Mouse (Mus musculus): ENCODE measurements at regions not wholly inside any gene's neighbourhood (a gene's known extent, or its start where the extent isn't known, plus 50 kb on each side); places are given as distances from the start of the nearest gene placed in this dataset.

DNA sequence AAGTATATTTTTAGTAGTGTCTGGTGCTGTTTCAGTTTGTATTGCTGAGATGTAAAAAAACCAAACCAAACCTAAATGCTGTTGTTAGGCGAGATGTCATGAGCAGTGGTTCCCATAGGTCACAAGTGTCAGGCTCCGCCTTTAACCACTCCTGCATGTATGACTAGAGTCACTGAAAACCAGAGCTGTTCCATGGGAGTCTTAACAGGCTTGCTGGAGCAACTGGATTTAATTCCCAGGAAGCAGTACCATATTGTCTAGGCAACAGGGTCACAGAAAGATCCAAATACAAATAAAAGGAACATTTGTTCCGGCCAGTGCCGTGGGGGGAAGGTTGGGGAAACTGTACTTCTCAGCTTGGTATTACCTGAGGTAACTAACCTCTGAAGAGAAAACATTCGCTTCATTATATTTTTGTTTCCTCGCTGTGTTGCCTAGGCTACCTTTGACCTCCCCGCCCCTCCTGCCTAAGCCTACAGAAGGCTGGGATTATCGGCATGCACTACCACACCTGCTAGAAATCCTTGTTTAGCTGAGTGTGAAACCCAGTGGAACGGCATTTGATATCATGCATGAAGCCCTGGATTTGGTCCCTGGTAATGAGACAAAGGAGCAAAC lies 124.3 kb upstream of the Tsc22d1 start:
- Histone ChIP-seq H3K36me3 (ENCODE audit: control insufficient read depth in 1 of 2, insufficient read depth in 2 of 2, low read length in 2 of 2) (no peaks in the 10 kb centered on the region), H3K27me3 (ENCODE audit: control insufficient read depth in 1 of 2, insufficient read depth in 2 of 2, low read length in 2 of 2) (no peaks in the 10 kb centered on the region), H3K4me3 (ENCODE audit: control insufficient read depth in 1 of 2, insufficient read depth in 1 of 2, low read depth in 2 of 2, low read length in 2 of 2) (no peak overlapping the region), H3K9me3 (replicated peaks; ENCODE audit: insufficient read depth, low read length) (no peaks in the 10 kb centered on the region), H3K9ac (ENCODE audit: control insufficient read depth, low read depth, low read length, poor library complexity, severe bottlenecking) (no peak overlapping the region), H3K27ac (ENCODE audit: control insufficient read depth, low read depth, low read length) (no peak overlapping the region), H3K4me1 (ENCODE audit: control insufficient read depth in 1 of 2, insufficient read depth in 2 of 2, low read length in 2 of 2) (no peaks in the 10 kb centered on the region), H3K79me2 (ENCODE audit: control insufficient read depth, insufficient read depth, low read length, poor library complexity) (no peaks in the 10 kb centered on the region)
- no peak for DNase-seq (ENCODE audit: low read depth, low spot score)
- TF ChIP-seq KAT2A (conservative IDR thresholded peaks at IDR 0.05; ENCODE audit: low read depth, low read length): no peak
- no peak for TF ChIP-seq UBTF (IDR thresholded peaks at IDR 0.05; ENCODE audit: borderline replicate concordance, insufficient read depth, low read depth, low read length)
- no peak for TF ChIP-seq E2F4 (IDR thresholded peaks at IDR 0.05; ENCODE audit: borderline replicate concordance, low read depth, low read length)
- no peak for TF ChIP-seq MYC (IDR thresholded peaks at IDR 0.05; ENCODE audit: low read depth, low read length)
- no peak for TF ChIP-seq MXI1 (IDR thresholded peaks at IDR 0.05; ENCODE audit: low read depth, low read length)
- TF ChIP-seq POLR2AphosphoS5 (IDR thresholded peaks at IDR 0.05; ENCODE audit: borderline replicate concordance, low read depth, low read length): no peak
- TF ChIP-seq TCF12 (IDR thresholded peaks at IDR 0.05; ENCODE audit: low read depth, low read length): no peak
- TF ChIP-seq BHLHE40 (IDR thresholded peaks at IDR 0.05; ENCODE audit: borderline replicate concordance, low read depth, low read length): no peak
- TF ChIP-seq MAX (IDR thresholded peaks at IDR 0.05; ENCODE audit: low read length): no peak
- no peak for TF ChIP-seq ELF1 (IDR thresholded peaks at IDR 0.05; ENCODE audit: low read depth, low read length)
- no peak for TF ChIP-seq GATA1 (IDR thresholded peaks at IDR 0.05; ENCODE audit: low read depth, low read length)
- TF ChIP-seq NRF1 (IDR thresholded peaks at IDR 0.05; ENCODE audit: insufficient read depth, low read depth, low read length, poor library complexity, severe bottlenecking): no peak
- no peak for TF ChIP-seq USF1 (IDR thresholded peaks at IDR 0.05; ENCODE audit: low read depth, low read length)
- no peak for TF ChIP-seq RAD21 (IDR thresholded peaks at IDR 0.05; ENCODE audit: low read depth, low read length)
- no peak for TF ChIP-seq RCOR1 (IDR thresholded peaks at IDR 0.05; ENCODE audit: low read depth, low read length)
- no peak for TF ChIP-seq CHD2 (IDR thresholded peaks at IDR 0.05; ENCODE audit: low read length)
- no peak for TF ChIP-seq EP300 (IDR thresholded peaks at IDR 0.05; ENCODE audit: low read depth in 1 of 2, low read length in 2 of 2)
- no peak for TF ChIP-seq TBP (IDR thresholded peaks at IDR 0.05; ENCODE audit: low read depth, low read length)
- no peak for TF ChIP-seq ZC3H11A (IDR thresholded peaks at IDR 0.05; ENCODE audit: low read depth, low read length)
- TF ChIP-seq POLR2A (IDR thresholded peaks at IDR 0.05; ENCODE audit: control insufficient read depth in 1 of 2, insufficient read depth in 1 of 2, low read depth in 1 of 2, low read length in 2 of 2, poor library complexity in 1 of 2): no peak

DNA sequence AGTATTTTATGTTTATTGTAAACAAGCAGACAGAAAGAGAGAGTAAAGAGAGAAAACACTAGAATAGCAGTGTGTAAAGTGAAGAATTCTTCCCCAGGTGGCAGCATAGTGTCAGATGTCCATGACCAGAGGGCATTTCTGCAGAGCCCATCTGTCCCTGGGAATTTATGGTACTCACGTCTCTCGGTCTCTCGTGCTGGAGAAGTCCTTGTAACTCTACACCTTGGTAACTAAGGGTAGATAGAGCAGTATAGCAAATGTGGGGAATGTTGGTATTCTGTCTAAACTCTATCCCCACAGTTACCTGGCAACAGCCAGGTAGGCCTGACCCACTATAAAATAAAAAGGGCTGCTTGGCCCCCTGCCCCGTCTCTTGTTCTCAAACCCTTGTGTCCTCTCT lies 122.5 kb upstream of the Tsc22d1 start:
- H3K4me1 ChIP-seq (ENCODE audit: control insufficient read depth in 1 of 2, insufficient read depth in 2 of 2, low read length in 2 of 2): no peaks in the 10 kb centered on the region
- H3K27me3 ChIP-seq (ENCODE audit: control insufficient read depth in 1 of 2, insufficient read depth in 2 of 2, low read length in 2 of 2): no peaks in the 10 kb centered on the region
- H3K36me3 ChIP-seq (ENCODE audit: control insufficient read depth in 1 of 2, insufficient read depth in 2 of 2, low read length in 2 of 2): no peaks in the 10 kb centered on the region
- no peak overlapping the region for H3K27ac ChIP-seq (ENCODE audit: control insufficient read depth, low read depth, low read length)
- H3K9ac ChIP-seq (ENCODE audit: control insufficient read depth, low read depth, low read length, poor library complexity, severe bottlenecking): no peak overlapping the region
- DNase-seq (ENCODE audit: low read depth, low spot score): no peak
- TF ChIP-seq MAZ (IDR thresholded peaks at IDR 0.05; ENCODE audit: low read depth, low read length) (no peak), CTCF (IDR thresholded peaks at IDR 0.05 in 2 of 3, conservative IDR thresholded peaks at IDR 0.05 in 1 of 3; ENCODE audit: control insufficient read depth in 1 of 3, insufficient read depth in 1 of 3, low read depth in 2 of 3, low read length in 3 of 3, poor library complexity in 1 of 3, severe bottlenecking in 1 of 3) (no peak), ZMIZ1 (IDR thresholded peaks at IDR 0.05; ENCODE audit: low read depth, low read length) (no peak), MAFK (IDR thresholded peaks at IDR 0.05; ENCODE audit: borderline replicate concordance, low read depth, low read length) (no peak), RCOR1 (IDR thresholded peaks at IDR 0.05; ENCODE audit: low read depth, low read length) (no peak), SMC3 (IDR thresholded peaks at IDR 0.05; ENCODE audit: low read depth, low read length) (no peak), NRF1 (IDR thresholded peaks at IDR 0.05; ENCODE audit: insufficient read depth, low read depth, low read length, poor library complexity, severe bottlenecking) (no peak), USF1 (IDR thresholded peaks at IDR 0.05; ENCODE audit: low read depth, low read length) (no peak)
- H3K9me3 ChIP-seq (replicated peaks; ENCODE audit: insufficient read depth, low read length): no peaks in the 10 kb centered on the region
- no peaks in the 10 kb centered on the region for H3K79me2 ChIP-seq (ENCODE audit: control insufficient read depth, insufficient read depth, low read length, poor library complexity)
- no peak overlapping the region for H3K4me3 ChIP-seq (ENCODE audit: control insufficient read depth in 1 of 2, insufficient read depth in 1 of 2, low read depth in 2 of 2, low read length in 2 of 2)
